8 mouse cellular contexts compared by ENCODE assay signal in genomic region chr8:110618391-110619207, GRCm38 (mm10). TPM values are rescaled to one million over a fixed set of nuclear protein-coding genes. Genes with fewer than 3 reads are reported as not detected.
A peak's percentile ranks its signal among the peaks of the same experiment; 100 is the strongest.
DNase-seq lines count a peak whose midpoint lies in the region; ATAC-seq lines count a peak whose summit lies in the region.

Gene Vac14 (plus strand): TSS chr8:110618585.

- H3K9ac ChIP-seq in hindbrain, embryonic 11.5 days (ENCODE audit: low read depth, low read length), result peak within 1 kb of the TSS; percentile 72

- no peak within 1 kb of the TSS for H3K27ac ChIP-seq in hindbrain, embryonic 11.5 days (ENCODE audit: low read depth, low read length)

- H3K9me3 ChIP-seq in hindbrain, embryonic 11.5 days (ENCODE audit: control insufficient read depth, low read length), result no peaks in the 10 kb centered on the region

- H3K4me1 ChIP-seq in hindbrain, embryonic 11.5 days (replicated peaks; ENCODE audit: control insufficient read depth, insufficient read depth, low read length), result peaks cover 6% of the 10 kb centered on the region

- WGBS in hindbrain, embryonic 11.5 days, result under 1% methylated on average over 64 of the region's 67 CpGs

- no peaks in the 10 kb centered on the region for H3K27me3 ChIP-seq in hindbrain, embryonic 11.5 days (ENCODE audit: control insufficient read depth, insufficient read depth, low read length)

- no peaks in the 10 kb centered on the region for H3K36me3 ChIP-seq in hindbrain, embryonic 11.5 days (ENCODE audit: control insufficient read depth, insufficient read depth, low read length)

- H3K4me3 ChIP-seq in hindbrain, embryonic 11.5 days (ENCODE audit: low read depth, low read length), result peak within 1 kb of the TSS; percentile 86

- ATAC-seq in hindbrain, embryonic 11.5 days (ENCODE audit: low FRiP score), result peak; percentile 97

- DNase-seq in Muller cell, postnatal 12 days (ENCODE audit: inconsistent ontology term), result peak; percentile 97
- peak; percentile 98 for DNase-seq in cerebellum, adult 9-11 months
- peak; percentile 94 to 98 for DNase-seq in frontal cortex, adult 2 months (ENCODE audit: extremely low spot score in 1 of 2, low spot score in 1 of 2)
- DNase-seq in hindbrain, embryonic 11.5 days (ENCODE audit: low spot score), result peak; percentile 98
- DNase-seq in layer of hippocampus, postnatal 10 days (ENCODE audit: low spot score in 2 of 2), result peak; percentile 96 to 98
- DNase-seq in lung, postnatal 10 days, result peak; percentile 99
- DNase-seq in ovary, postnatal 36 days (ENCODE audit: low spot score), result peak; percentile 97
- DNase-seq in thymus, postnatal 25 days, result peak; percentile 99

- H3K4me2 ChIP-seq in hindbrain, embryonic 11.5 days (replicated peaks; ENCODE audit: low read depth, low read length), result peak within 1 kb of the TSS; percentile 53

RNA-seq across cellular contexts. Expression of gene Vac14, which starts in this region (rescaled TPM):
- polyA plus RNA-seq in frontal cortex, adult 2 months (2012; rRNA removed), result 27.5 and 28.7 TPM in 2 replicates
- 32.3 and 35.3 TPM in 2 replicates for polyA plus RNA-seq in hindbrain, embryonic 11.5 days (2014; fragmentation: Nextera tagmentation; extraction: Ambion mirVana)
- total RNA-seq in layer of hippocampus, postnatal 10 days (2021), result 10 to 100 TPM; 35.6 to 36.5 TPM
